Mouse (Mus musculus): Measurements from ENCODE around the gene Ndrg3. TPM values are rescaled to one million over a fixed set of nuclear protein-coding genes. Genes with fewer than 3 reads are reported as not detected.
"Not testable (repeated sequence)": the region's sequence is repeated elsewhere in the genome, so short reads cannot be mapped to it uniquely, and the experiment has no call there.

Gene Ndrg3
- total RNA-seq, 2 experiments from 2014 or later = 26.6 to 29.3 TPM

DNA sequence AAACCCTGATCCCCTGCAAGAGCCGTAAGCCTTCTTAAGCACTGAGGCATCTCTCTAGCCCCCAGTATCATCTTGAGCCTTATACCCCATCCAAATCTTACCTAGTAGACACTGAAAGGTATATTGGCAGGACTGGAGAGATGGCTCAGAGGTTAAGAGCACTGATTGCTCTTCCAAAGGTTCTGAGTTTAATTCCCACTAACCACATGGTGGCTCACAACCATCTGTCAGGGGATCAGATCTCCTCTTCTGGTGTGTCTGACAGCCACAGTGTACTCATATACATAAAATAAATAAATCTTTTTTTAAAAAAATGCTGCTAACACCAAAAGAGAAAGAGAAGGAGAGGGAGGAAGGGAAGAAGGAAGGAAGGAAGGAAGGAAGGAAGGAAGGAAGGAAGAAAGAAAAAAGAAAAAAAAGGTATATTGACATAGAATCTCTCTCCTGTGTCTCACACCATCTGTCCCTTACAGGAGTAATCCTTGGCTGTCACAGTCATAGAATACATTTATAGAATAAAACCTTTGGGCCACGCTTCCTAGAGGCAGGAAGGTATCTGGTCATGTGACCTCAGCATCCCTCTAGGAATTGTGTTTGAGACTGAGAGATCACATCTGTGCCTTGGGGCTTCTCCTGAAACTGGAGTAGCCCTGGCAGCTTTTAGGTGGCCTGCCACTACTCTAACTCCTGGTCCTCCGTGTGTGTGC, 75.3 kb downstream of the Ndrg3 start:
- ATAC-seq (replicated peaks; ENCODE audit: low FRiP score, low TSS enrichment, poor library complexity, severe bottlenecking) = no peak

DNA sequence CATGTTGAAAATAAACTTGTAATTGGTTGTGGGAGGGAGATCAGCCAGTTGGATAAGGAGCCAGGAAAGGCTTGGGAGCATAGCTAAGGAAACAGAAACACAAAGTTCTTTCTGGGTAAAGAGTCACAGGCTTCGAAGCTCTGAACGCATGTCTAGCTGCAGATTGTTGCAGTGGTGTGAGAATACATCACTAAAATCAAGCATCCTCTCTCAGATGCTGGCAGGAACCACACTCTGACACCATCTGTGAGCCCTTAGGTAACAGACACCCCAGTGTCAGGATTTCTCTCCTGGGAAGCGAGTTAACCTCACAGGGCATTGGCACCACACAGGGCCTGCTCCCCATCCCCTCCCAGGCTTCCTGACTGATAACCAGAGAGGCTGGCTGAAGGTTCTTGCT, 76.3 kb downstream of the Ndrg3 start:
- no peak for ATAC-seq (replicated peaks; ENCODE audit: low FRiP score, low TSS enrichment, poor library complexity, severe bottlenecking)

DNA sequence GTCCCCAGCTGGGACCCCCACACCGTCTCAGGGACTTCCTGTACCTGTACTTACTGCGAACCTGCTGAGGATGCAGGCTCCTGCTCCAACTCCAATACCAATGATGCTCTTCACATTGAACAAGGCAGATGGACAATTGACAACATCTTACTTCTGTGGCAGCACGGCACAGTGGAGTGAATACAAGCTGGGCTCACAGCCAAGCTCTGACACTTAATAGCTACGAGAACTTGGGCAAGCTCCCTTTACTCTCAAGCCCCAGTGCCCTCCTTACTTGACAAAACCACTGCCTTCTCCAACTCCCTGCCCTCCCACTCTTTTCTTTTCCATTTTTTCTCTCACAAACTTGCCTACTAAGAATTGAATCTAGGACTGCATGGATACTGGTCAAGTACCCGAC, 78.7 kb downstream of the Ndrg3 start:
- ATAC-seq (replicated peaks; ENCODE audit: low FRiP score, low TSS enrichment, poor library complexity, severe bottlenecking) = no peak

DNA sequence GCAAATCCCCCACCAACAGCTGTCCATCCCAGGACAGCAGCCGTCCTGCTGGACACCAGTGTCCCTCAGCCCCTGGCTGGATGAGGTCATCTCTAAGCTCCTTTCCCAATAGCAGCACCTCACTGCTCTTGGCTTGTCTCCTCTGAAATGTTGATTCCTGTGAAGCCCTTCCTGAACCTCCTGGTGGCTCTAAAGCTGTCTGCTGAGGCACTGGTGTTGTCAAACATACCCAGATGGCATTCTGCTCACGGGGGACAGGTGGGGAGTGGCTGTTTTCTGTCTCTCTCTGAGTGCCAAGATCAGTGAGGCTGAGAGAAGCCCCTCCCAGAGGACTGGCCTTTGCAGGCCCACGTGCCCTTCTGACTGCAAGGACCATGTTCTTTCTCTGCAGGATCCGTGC, 85.9 kb downstream of the Ndrg3 start:
- ATAC-seq (replicated peaks; ENCODE audit: low FRiP score, low TSS enrichment, poor library complexity, severe bottlenecking) = not testable (repeated sequence)

DNA sequence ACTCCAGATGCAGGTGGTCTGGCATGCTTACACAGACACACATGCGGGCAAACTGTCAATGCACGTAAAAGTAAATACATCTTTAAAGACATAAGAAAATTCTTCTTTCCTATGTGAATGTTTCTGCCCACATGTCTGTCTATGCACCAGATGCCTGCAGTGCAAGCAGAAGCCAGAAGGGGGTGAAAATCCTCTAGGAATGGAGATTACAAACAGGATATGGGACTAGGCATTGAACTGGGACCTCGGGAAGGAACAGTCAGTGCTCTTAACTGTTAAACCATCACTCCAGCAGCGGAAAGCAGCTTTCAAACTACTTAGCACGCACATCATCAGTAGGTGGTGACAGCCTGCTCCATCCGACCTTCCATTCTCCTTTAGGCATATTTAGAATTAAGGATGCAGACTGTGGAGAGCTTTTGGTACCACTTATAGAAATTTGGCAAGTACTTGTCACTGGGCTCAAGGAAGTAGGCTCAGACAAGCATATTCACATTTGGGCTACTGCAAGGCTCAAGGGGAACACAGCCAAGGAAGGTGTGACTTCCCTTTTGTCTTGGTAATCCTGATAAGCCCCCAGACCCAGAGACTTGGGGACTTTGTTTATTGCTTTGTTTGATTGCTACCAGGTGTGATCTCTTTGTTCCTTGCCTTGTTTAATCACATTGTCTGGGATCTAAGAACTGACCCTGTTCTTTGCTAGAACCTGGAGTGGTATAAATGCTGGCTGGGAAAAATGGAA, 86.7 kb downstream of the Ndrg3 start:
- no peak for ATAC-seq (replicated peaks; ENCODE audit: low FRiP score, low TSS enrichment, poor library complexity, severe bottlenecking)

DNA sequence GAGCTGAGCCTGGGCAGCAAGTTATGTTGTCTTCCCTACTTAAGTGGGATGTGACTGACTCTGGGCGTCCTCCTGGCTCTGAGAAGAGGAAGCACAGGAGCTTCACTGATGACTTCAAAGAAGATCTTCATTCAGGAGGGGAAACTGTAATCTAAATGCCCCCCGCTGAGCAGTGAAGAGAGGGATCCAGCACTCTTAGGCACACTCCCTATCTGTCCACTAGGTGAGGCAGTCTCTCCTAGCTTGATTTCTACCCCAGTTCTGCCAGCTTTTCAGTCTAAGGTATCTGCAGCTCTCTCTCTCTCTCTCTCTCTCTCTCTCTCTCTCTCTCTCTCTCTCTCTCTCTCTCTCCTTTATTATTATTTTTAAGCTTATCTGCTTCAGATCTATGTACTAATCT, 88.5 kb downstream of the Ndrg3 start:
- 0 out of 2 replicates have a peak, but pooled peaks have one; percentile 55 for ATAC-seq (replicated peaks; ENCODE audit: low FRiP score, low TSS enrichment, poor library complexity, severe bottlenecking)

- ATAC-seq (replicated peaks; ENCODE audit: low FRiP score, low TSS enrichment, poor library complexity, severe bottlenecking) = not testable (repeated sequence)
These were observed 89.4 kb downstream of the Ndrg3 start for GRCm38 (mm10) chr2:156902411-156902810.

DNA sequence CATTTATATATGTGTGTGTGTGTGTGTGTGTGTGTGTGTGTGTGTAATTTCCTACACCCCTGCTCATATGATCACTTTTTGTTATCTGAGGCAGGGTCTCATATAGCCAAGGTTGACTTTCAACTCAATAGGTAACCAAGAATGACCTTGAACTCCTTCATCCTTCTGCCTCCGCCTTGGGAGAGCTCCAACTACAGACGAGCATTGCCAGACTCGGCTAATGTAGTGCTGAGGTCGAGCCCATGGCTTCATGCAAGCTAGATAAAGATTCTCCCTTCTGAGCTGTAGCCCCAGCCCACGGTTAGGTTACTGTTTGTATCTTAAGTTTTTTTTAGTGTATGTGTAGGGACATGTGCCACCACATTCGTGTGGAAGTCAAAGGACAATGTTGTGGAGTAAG, 90.0 kb downstream of the Ndrg3 start:
- no peak for ATAC-seq (replicated peaks; ENCODE audit: low FRiP score, low TSS enrichment, poor library complexity, severe bottlenecking)

DNA sequence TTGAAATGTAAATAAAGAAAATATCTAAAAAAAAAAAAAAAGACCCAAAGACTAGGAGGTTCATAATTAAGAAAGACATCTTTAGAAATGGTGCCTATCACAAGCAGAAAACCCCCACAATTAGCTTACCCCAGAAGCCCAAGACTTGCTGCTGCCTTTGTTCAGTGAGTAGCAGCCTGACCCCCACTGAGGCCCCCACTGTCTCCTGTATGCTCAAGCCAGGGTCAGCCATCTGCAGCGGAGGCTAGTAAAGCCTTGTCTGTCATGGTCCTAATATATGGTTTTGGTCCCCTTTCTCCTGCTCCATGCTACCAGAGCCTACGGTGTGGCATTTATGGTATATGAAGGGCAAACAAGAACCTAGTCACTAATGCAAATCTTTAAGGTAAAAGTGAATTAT, 90.5 kb downstream of the Ndrg3 start:
- ATAC-seq (replicated peaks; ENCODE audit: low FRiP score, low TSS enrichment, poor library complexity, severe bottlenecking) = no peak

- ATAC-seq (replicated peaks; ENCODE audit: low FRiP score, low TSS enrichment, poor library complexity, severe bottlenecking) = no peak
These were observed 92.7 kb downstream of the Ndrg3 start for GRCm38 (mm10) chr2:156899184-156899583.

DNA sequence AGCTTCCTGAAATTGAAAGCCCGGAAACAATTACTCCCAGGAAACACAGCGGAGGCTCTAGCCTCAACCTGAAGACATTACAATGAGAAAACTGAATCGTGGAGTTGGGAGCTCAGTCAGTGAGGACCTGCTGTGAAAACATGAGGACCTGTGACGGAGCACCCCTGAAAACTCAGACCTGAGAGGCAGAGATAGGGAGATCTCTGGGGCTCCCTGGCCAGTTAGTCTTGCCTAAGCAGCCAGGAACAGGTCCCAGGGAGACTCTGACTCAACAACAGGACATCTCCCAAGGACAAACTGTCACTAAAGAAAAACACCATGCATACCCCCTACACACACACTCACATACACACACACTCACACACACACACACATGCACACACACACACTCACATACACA, 93.5 kb downstream of the Ndrg3 start:
- no peak for ATAC-seq (replicated peaks; ENCODE audit: low FRiP score, low TSS enrichment, poor library complexity, severe bottlenecking)

GRCm38 (mm10) chr2:156897034-156897433, 94.8 kb downstream of the Ndrg3 start:
- ATAC-seq (replicated peaks; ENCODE audit: low FRiP score, low TSS enrichment, poor library complexity, severe bottlenecking) = no peak

GRCm38 (mm10) chr2:156896384-156896914, 95.4 kb downstream of the Ndrg3 start:
- 0 out of 2 replicates have a peak, but pooled peaks have one; percentile 24 for ATAC-seq (replicated peaks; ENCODE audit: low FRiP score, low TSS enrichment, poor library complexity, severe bottlenecking)

GRCm38 (mm10) chr2:156894496-156895265, 97.2 kb downstream of the Ndrg3 start:
- ATAC-seq (replicated peaks; ENCODE audit: low FRiP score, low TSS enrichment, poor library complexity, severe bottlenecking) = 0 out of 2 replicates have a peak, but pooled peaks have one; percentile 47

DNA sequence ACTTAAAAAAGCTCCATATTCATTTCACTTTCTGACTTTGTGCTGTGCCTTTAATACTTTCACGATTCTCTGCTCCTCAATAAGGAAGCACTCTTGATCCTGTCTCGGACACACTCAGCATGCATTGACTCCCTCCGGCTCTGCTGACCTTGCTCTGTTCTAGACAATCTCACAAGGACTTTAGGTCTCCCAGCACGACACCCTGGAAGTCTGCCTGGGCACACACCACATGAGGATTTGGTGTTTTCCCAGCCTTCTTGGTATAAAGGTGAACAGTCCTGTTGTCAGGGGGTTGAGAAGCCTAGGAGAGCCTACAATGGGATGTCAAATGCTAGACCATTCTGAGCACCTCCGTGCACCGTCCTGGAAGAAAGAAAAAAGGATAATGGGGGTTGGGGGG, 99.0 kb downstream of the Ndrg3 start:
- no peak for ATAC-seq (replicated peaks; ENCODE audit: low FRiP score, low TSS enrichment, poor library complexity, severe bottlenecking)

- no peak for ATAC-seq (replicated peaks; ENCODE audit: low FRiP score, low TSS enrichment, poor library complexity, severe bottlenecking)
These were observed 99.6 kb downstream of the Ndrg3 start for GRCm38 (mm10) chr2:156892240-156892639.

GRCm38 (mm10) chr2:156888490-156888889, 103.4 kb downstream of the Ndrg3 start:
- no peak for ATAC-seq (replicated peaks; ENCODE audit: low FRiP score, low TSS enrichment, poor library complexity, severe bottlenecking)

DNA sequence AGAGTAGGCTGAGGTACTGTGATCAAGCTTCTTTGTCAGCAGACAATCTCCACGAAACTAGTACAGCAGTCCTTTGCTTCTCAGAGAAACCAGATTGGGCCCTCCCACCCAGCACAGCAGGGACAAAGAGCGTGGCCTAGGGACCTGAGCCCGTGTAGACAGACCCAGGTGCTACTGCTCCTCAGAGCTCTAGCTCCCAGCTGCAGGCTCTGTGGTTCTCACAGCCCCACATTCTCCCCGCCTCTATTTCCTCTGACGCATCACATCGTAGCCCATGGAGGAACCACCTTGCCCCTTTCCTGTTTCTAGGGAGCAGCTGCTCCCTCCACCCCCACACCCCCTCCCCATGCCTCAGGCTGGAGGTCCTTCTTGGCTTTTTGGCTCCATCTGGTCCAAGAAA, 104.8 kb downstream of the Ndrg3 start, which contains the start of gene Sla2:
TSS of gene Sla2 (minus strand) at position 176 of the 400 bp plus-strand sequence.
- no peak for ATAC-seq (replicated peaks; ENCODE audit: low FRiP score, low TSS enrichment, poor library complexity, severe bottlenecking)

GRCm38 (mm10) chr2:156886084-156886631, 105.7 kb downstream of the Ndrg3 start:
- no peak for ATAC-seq (replicated peaks; ENCODE audit: low FRiP score, low TSS enrichment, poor library complexity, severe bottlenecking)

GRCm38 (mm10) chr2:156885666-156886065, 106.2 kb downstream of the Ndrg3 start:
- ATAC-seq (replicated peaks; ENCODE audit: low FRiP score, low TSS enrichment, poor library complexity, severe bottlenecking) = not testable (repeated sequence)
